Mouse (Mus musculus) liver, embryonic 14.5 days (tissue): ENCODE measurements around the gene Gmnn.

Experiments used
- CTCF ChIP-seq: IDR thresholded peaks from 2 replicates; pipeline ENCODE4 v1.5.1; 2016; ENCODE audit warnings: antibody characterized with exemption, low read depth, control low read depth
- EP300 ChIP-seq: IDR thresholded peaks from 2 replicates; pipeline ENCODE4 v1.6.1; 2016; ENCODE audit warnings: antibody characterized with exemption, low read depth

DNA sequence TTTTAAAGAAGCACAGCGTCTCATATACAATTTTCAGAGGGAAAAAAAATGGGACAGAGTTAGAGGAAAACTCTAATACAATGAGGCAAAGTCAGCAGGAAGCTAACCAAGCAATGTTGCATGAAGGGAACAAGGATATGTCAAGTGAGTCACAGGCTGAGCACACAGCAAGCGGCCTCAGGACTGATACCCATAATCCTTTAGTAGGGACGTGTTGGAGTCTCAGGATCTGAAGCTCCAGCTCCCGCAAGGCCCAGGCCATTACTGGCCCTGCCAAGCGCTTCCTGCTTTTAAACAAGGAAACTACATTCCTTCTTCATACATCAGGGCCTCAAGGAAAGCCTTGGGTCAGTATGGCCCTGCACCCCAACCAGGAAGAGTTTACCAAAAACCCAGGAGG lies 59.6 kb downstream of the Gmnn start:
- no peak for TF ChIP-seq EP300
- TF ChIP-seq CTCF: no peak
